Mouse (Mus musculus) thymus, adult 2 months (tissue): Measurements from ENCODE around the gene Zfp119b.
"Not testable (repeated sequence)": the region's sequence is repeated elsewhere in the genome, so short reads cannot be mapped to it uniquely, and the experiment has no call there.

Experiments
- CTCF ChIP-seq: fragments of 200-500 bp; IDR thresholded peaks from 2 replicates; pipeline ENCODE4 v1.5.1; 2012; ENCODE audit warnings: mild to moderate bottlenecking, control low read depth, low read length, moderate library complexity, borderline replicate concordance; ENCODE audit not compliant: control insufficient read depth, poor library complexity, insufficient read depth; ENCODE audit errors: extremely low read depth
- POLR2A ChIP-seq: fragments of 200-500 bp; IDR thresholded peaks from 2 replicates; pipeline ENCODE4 v1.6.1; 2012; ENCODE audit warnings: mild to moderate bottlenecking, low read length, control low read depth, moderate library complexity; ENCODE audit not compliant: control insufficient read depth, poor library complexity, insufficient read depth; ENCODE audit errors: extremely low read depth

DNA sequence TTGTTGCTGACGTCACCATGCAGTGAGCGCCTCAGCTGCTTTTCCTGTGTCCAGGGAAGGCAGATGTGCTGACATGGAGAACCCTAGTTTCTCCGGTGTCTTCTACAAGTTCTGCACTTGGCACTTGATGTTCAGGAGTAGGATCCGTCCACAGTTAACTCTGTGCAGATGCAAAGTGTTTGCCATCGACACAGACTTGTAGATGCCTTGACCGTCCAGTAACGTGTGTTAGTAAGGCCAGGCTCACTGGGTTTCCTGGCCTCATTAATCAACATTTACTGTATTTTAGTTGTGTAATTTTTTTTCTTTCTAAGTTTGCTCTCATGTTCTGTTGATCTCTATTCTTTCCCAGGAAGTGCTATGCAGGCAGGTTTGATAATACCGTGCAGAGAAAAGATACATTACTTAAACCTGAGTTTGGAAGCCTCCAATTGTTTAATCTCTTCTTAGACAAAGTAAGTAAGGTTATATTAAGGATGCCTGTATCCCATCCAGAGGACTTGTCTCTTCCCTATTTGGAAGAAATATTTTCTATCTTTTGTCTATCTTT, 56.8 kb downstream of the Zfp119b start:
- not testable (repeated sequence) for TF ChIP-seq POLR2A, CTCF
